Mouse (Mus musculus) heart, adult 2 months (tissue): ENCODE data around the gene 1700023F06Rik.

ENCODE experiments used
- CTCF ChIP-seq: fragments of 200-600 bp; IDR thresholded peaks from 2 replicates; pipeline ENCODE4 v1.8.1; 2022; ENCODE audit warnings: antibody characterized with exemption, mild to moderate bottlenecking, moderate library complexity
- EP300 ChIP-seq: fragments of 200-500 bp; IDR thresholded peaks from 2 replicates; pipeline ENCODE4 v1.6.1; 2011; ENCODE audit warnings: low read depth, low read length, control low read depth; ENCODE audit not compliant: insufficient read depth
- POLR2A ChIP-seq: fragments of 200-500 bp; IDR thresholded peaks from 2 replicates; pipeline ENCODE4 v1.6.1; 2011; ENCODE audit warnings: mild to moderate bottlenecking, low read depth, low read length, control low read depth; ENCODE audit not compliant: insufficient read depth

- no peak for TF ChIP-seq EP300
- no peak for TF ChIP-seq CTCF
- TF ChIP-seq POLR2A, result no peak
Measured at GRCm38 (mm10) chr11:103244856-103245255, 36.5 kb upstream of the 1700023F06Rik start.
